Mouse (Mus musculus): ENCODE results near the gene Exoc6b. TPM values are rescaled to one million over a fixed set of nuclear protein-coding genes. Genes with fewer than 3 reads are reported as not detected.

Exoc6b gene
- total RNA-seq, 2 experiments from 2014 or later, result 42.7 to 55.3 TPM

Other genes starting within 250 kb of the Exoc6b start
- 10 to 100 TPM; 63.8 to 66.0 TPM for gene Spr, start 68.3 kb upstream of the Exoc6b start, total RNA-seq (2021)
- gene Emx1, start 117.9 kb upstream of the Exoc6b start, total RNA-seq (2021), result 1 to 10 TPM in 1 of 2 experiments, under 1 TPM in 1; 0.31 to 4.5 TPM